Mouse (Mus musculus) bone marrow macrophage, adult 2 months (primary cell): ENCODE measurements around the gene Milr1.

Experiments used
- CTCF ChIP-seq: IDR thresholded peaks from 2 replicates; pipeline ENCODE4 v1.5.1; 2012; ENCODE audit warnings: low read depth, mild to moderate bottlenecking, low read length, moderate library complexity
- POLR2A ChIP-seq: IDR thresholded peaks from 2 replicates; pipeline ENCODE4 v1.6.1; 2012; ENCODE audit warnings: mild to moderate bottlenecking, low read depth, low read length, borderline replicate concordance

DNA sequence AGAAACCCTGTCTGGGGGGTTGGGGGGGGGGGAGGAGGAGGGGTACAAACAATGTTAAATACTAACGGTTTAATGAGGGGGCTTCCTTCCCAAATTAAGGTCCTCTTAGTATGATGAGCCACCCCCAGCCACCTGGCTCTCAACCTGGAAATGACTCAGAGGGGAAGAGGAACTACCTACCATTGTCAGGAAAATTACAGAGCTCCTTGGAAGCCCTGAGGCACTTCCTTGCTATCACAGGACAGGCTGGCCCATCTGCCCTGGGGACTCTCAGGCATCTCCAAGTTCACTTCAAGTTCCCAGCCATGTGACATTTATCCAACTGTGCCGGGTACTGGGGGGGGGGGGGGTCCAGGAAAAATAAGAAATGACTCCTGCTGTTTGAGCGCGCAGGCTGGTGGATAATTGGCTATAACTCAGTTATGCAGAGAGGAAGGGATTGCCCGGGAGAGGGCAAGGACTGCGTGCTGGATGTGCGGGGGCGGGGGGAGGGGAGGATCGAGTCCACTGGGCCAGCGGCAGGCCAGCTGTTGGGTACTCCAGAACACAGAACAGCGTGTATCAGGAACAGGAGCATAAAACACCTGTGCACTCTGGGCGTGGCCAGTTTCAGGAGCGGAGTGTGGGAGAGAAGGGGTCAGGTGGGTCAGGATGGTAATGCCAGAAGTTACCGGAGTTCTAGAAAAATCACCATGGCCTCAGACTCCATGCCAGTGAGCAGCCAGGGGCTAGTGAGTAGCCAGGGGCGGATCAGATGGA lies 41.6 kb upstream of the Milr1 start:
- TF ChIP-seq CTCF (no peak), POLR2A (no peak)
